Mouse (Mus musculus): ENCODE results near the gene Igf1.

- TF ChIP-seq FLI1 (IDR thresholded peaks at IDR 0.05; ENCODE audit: low read length), result no peak
- TF ChIP-seq GATA1 (IDR thresholded peaks at IDR 0.05; ENCODE audit: borderline replicate concordance, low read length), result no peak
These were observed 39.3 kb downstream of the Igf1 start for GRCm38 (mm10) chr10:87897331-87897730.

Measured in megakaryocyte, embryonic 14.5 days (primary cell).